Mouse (Mus musculus): ENCODE results near the gene Thap3.

- TF ChIP-seq MYC (IDR thresholded peaks at IDR 0.05; ENCODE audit: low read depth, low read length) (peak; percentile 45; the same call in 1 of the 2 replicates), SIN3A (IDR thresholded peaks at IDR 0.05; ENCODE audit: low read length) (no peak), CTCF (conservative IDR thresholded peaks at IDR 0.05 in 1 of 2, IDR thresholded peaks at IDR 0.05 in 1 of 2; ENCODE audit: low read depth in 2 of 2, low read length in 2 of 2) (peak in 1 of 2 experiments; percentile 57; a peak in 2 of 4 replicates), NRF1 (IDR thresholded peaks at IDR 0.05; ENCODE audit: low read depth, low read length) (no peak), MXI1 (IDR thresholded peaks at IDR 0.05; ENCODE audit: low read depth, low read length) (no peak)
These were observed 40.3 kb upstream of the Thap3 start for GRCm38 (mm10) chr4:152029087-152029486.

Measured in CH12.LX (cell line).